Mouse (Mus musculus): ENCODE results near the gene Tmem178. TPM values are rescaled to one million over a fixed set of nuclear protein-coding genes. Genes with fewer than 3 reads are reported as not detected.

Tmem178 gene
- total RNA-seq, 2 experiments from 2014 or later = 2.6 TPM; not detected in 1

- no peak for ATAC-seq (replicated peaks; ENCODE audit: poor library complexity, severe bottlenecking)
Measured at GRCm38 (mm10) chr17:80982976-80983375, 38.5 kb downstream of the Tmem178 start.

GRCm38 (mm10) chr17:80991535-80992127 is 47.2 kb downstream of the Tmem178 start:
- ATAC-seq (replicated peaks; ENCODE audit: poor library complexity, severe bottlenecking) = no peak

- peak; percentile 66 for ATAC-seq (replicated peaks; ENCODE audit: poor library complexity, severe bottlenecking)
Measured at GRCm38 (mm10) chr17:80997226-80997625, 52.8 kb downstream of the Tmem178 start.

- ATAC-seq (replicated peaks; ENCODE audit: poor library complexity, severe bottlenecking) = no peak
Measured at GRCm38 (mm10) chr17:80998958-80999357, 54.5 kb downstream of the Tmem178 start.

GRCm38 (mm10) chr17:81001010-81001409 is 56.6 kb downstream of the Tmem178 start:
- no peak for ATAC-seq (replicated peaks; ENCODE audit: poor library complexity, severe bottlenecking)

- no peak for ATAC-seq (replicated peaks; ENCODE audit: poor library complexity, severe bottlenecking)
Measured at GRCm38 (mm10) chr17:81001647-81002046, 57.2 kb downstream of the Tmem178 start.

GRCm38 (mm10) chr17:81002130-81002529 is 57.7 kb downstream of the Tmem178 start:
- ATAC-seq (replicated peaks; ENCODE audit: poor library complexity, severe bottlenecking) = no peak

- no peak for ATAC-seq (replicated peaks; ENCODE audit: poor library complexity, severe bottlenecking)
Measured at GRCm38 (mm10) chr17:81004454-81004853, 60.0 kb downstream of the Tmem178 start.

- no peak for ATAC-seq (replicated peaks; ENCODE audit: poor library complexity, severe bottlenecking)
Measured at GRCm38 (mm10) chr17:81005292-81005691, 60.9 kb downstream of the Tmem178 start.

- no peak for ATAC-seq (replicated peaks; ENCODE audit: poor library complexity, severe bottlenecking)
Measured at GRCm38 (mm10) chr17:81009112-81009511, 64.7 kb downstream of the Tmem178 start.

- ATAC-seq (replicated peaks; ENCODE audit: poor library complexity, severe bottlenecking) = no peak
Measured at GRCm38 (mm10) chr17:81010199-81010598, 65.8 kb downstream of the Tmem178 start.

- ATAC-seq (replicated peaks; ENCODE audit: poor library complexity, severe bottlenecking) = no peak
Measured at GRCm38 (mm10) chr17:81010844-81011685, 66.6 kb downstream of the Tmem178 start.

GRCm38 (mm10) chr17:81015814-81016447 is 71.5 kb downstream of the Tmem178 start:
- peak; percentile 93 for ATAC-seq (replicated peaks; ENCODE audit: poor library complexity, severe bottlenecking)

- no peak for ATAC-seq (replicated peaks; ENCODE audit: poor library complexity, severe bottlenecking)
Measured at GRCm38 (mm10) chr17:81017132-81017531, 72.7 kb downstream of the Tmem178 start.

- no peak for ATAC-seq (replicated peaks; ENCODE audit: poor library complexity, severe bottlenecking)
Measured at GRCm38 (mm10) chr17:81027331-81027730, 82.9 kb downstream of the Tmem178 start.

- no peak for ATAC-seq (replicated peaks; ENCODE audit: poor library complexity, severe bottlenecking)
Measured at GRCm38 (mm10) chr17:81031830-81032442, 87.5 kb downstream of the Tmem178 start.

GRCm38 (mm10) chr17:81032957-81033356 is 88.5 kb downstream of the Tmem178 start:
- ATAC-seq (replicated peaks; ENCODE audit: poor library complexity, severe bottlenecking) = no peak

- ATAC-seq (replicated peaks; ENCODE audit: poor library complexity, severe bottlenecking) = no peak
Measured at GRCm38 (mm10) chr17:81035354-81035753, 90.9 kb downstream of the Tmem178 start.

- ATAC-seq (replicated peaks; ENCODE audit: poor library complexity, severe bottlenecking) = no peak
Measured at GRCm38 (mm10) chr17:81038707-81039408, 94.4 kb downstream of the Tmem178 start.

- no peak for ATAC-seq (replicated peaks; ENCODE audit: poor library complexity, severe bottlenecking)
Measured at GRCm38 (mm10) chr17:81041662-81042061, 97.2 kb downstream of the Tmem178 start.
